Mouse (Mus musculus): ENCODE measurements at regions not wholly inside any gene's neighbourhood (a gene's known extent, or its start where the extent isn't known, plus 50 kb on each side); places are given as distances from the start of the nearest gene placed in this dataset.

- 80% methylated on average over 2 of the region's 2 CpGs for WGBS
- H3K4me3 ChIP-seq = no peak overlapping the region
- H3K4me2 ChIP-seq = no peak overlapping the region
- no peak for ATAC-seq (ENCODE audit: low read depth)
- H3K9ac ChIP-seq = no peak overlapping the region
- no peaks in the 10 kb centered on the region for H3K36me3 ChIP-seq
- no peak overlapping the region for H3K27ac ChIP-seq (replicated peaks)
- no peaks in the 10 kb centered on the region for H3K27me3 ChIP-seq
- no peaks in the 10 kb centered on the region for H3K9me3 ChIP-seq
- H3K4me1 ChIP-seq (replicated peaks) = no peaks in the 10 kb centered on the region
Measured at GRCm38 (mm10) chr11:71527691-71528090, 222.0 kb upstream of the Wscd1 start.

GRCm38 (mm10) chr11:71528588-71528987 lies 221.1 kb upstream of the Wscd1 start:
- H3K27ac ChIP-seq (replicated peaks) = no peak overlapping the region
- H3K27me3 ChIP-seq = no peaks in the 10 kb centered on the region
- no peak overlapping the region for H3K9ac ChIP-seq
- H3K4me2 ChIP-seq = no peak overlapping the region
- no peaks in the 10 kb centered on the region for H3K9me3 ChIP-seq
- H3K4me3 ChIP-seq = no peak overlapping the region
- 89% methylated on average over 4 of the region's 4 CpGs for WGBS
- no peaks in the 10 kb centered on the region for H3K4me1 ChIP-seq (replicated peaks)
- no peaks in the 10 kb centered on the region for H3K36me3 ChIP-seq
- ATAC-seq (ENCODE audit: low read depth) = no peak

GRCm38 (mm10) chr11:71541178-71541845 lies 208.4 kb upstream of the Wscd1 start:
- peaks cover 9% of the 10 kb centered on the region; the same call in 1 of the 2 replicates for H3K9me3 ChIP-seq
- WGBS = 34% methylated on average over 6 of the region's 6 CpGs
- peaks cover 10% of the 10 kb centered on the region for H3K4me1 ChIP-seq (replicated peaks)
- ATAC-seq (ENCODE audit: low read depth) = no peak; the same call in 1 of the 2 replicates
- H3K27ac ChIP-seq (replicated peaks) = 0 out of 2 replicates have a peak overlapping the region, but pooled peaks have one; percentile 9
- H3K27me3 ChIP-seq = no peaks in the 10 kb centered on the region
- no peak overlapping the region for H3K4me2 ChIP-seq
- no peak overlapping the region for H3K9ac ChIP-seq
- no peak overlapping the region for H3K4me3 ChIP-seq
- H3K36me3 ChIP-seq = no peaks in the 10 kb centered on the region

- 0 out of 2 replicates have a peak, but pooled peaks cover 4% of the 10 kb centered on the region for H3K9me3 ChIP-seq
- no peak overlapping the region for H3K4me3 ChIP-seq
- H3K9ac ChIP-seq = no peak overlapping the region
- no peak overlapping the region for H3K4me2 ChIP-seq
- no peaks in the 10 kb centered on the region for H3K36me3 ChIP-seq
- WGBS = 93% methylated on average over 3 of the region's 3 CpGs
- no peak overlapping the region for H3K27ac ChIP-seq (replicated peaks)
- no peak for ATAC-seq (ENCODE audit: low read depth)
- no peaks in the 10 kb centered on the region for H3K27me3 ChIP-seq
- no peaks in the 10 kb centered on the region for H3K4me1 ChIP-seq (replicated peaks)
Measured at GRCm38 (mm10) chr11:71557412-71557811, 192.3 kb upstream of the Wscd1 start.

GRCm38 (mm10) chr11:71564831-71565230 lies 184.9 kb upstream of the Wscd1 start:
- no peak overlapping the region for H3K9ac ChIP-seq
- no peaks in the 10 kb centered on the region for H3K9me3 ChIP-seq
- no peak overlapping the region for H3K4me2 ChIP-seq
- no peak for ATAC-seq (ENCODE audit: low read depth)
- H3K4me3 ChIP-seq = no peak overlapping the region
- no peaks in the 10 kb centered on the region for H3K36me3 ChIP-seq
- H3K4me1 ChIP-seq (replicated peaks) = no peaks in the 10 kb centered on the region
- no peaks in the 10 kb centered on the region for H3K27me3 ChIP-seq
- H3K27ac ChIP-seq (replicated peaks) = no peak overlapping the region

- no peak overlapping the region for H3K9ac ChIP-seq
- H3K4me1 ChIP-seq (replicated peaks) = peaks cover 33% of the 10 kb centered on the region
- H3K4me3 ChIP-seq = no peak overlapping the region
- H3K27ac ChIP-seq (replicated peaks) = no peak overlapping the region
- no peaks in the 10 kb centered on the region for H3K9me3 ChIP-seq
- H3K36me3 ChIP-seq = no peaks in the 10 kb centered on the region
- H3K4me2 ChIP-seq = no peak overlapping the region
- peak; percentile 40; the same call in 1 of the 2 replicates for ATAC-seq (ENCODE audit: low read depth)
- 52% methylated on average over 5 of the region's 5 CpGs for WGBS
- H3K27me3 ChIP-seq = no peaks in the 10 kb centered on the region
Measured at GRCm38 (mm10) chr11:71576801-71577200, 172.9 kb upstream of the Wscd1 start.

GRCm38 (mm10) chr11:71581775-71582174 lies 167.9 kb upstream of the Wscd1 start:
- 21% methylated on average over 2 of the region's 2 CpGs for WGBS
- Histone ChIP-seq H3K4me2 (no peak overlapping the region), H3K4me1 (replicated peaks) (peaks cover 14% of the 10 kb centered on the region), H3K36me3 (no peaks in the 10 kb centered on the region), H3K4me3 (no peak overlapping the region), H3K27me3 (no peaks in the 10 kb centered on the region), H3K27ac (replicated peaks) (no peak overlapping the region), H3K9me3 (no peaks in the 10 kb centered on the region), H3K9ac (no peak overlapping the region)
- no peak for ATAC-seq (ENCODE audit: low read depth)

- H3K4me2 ChIP-seq = no peak overlapping the region
- no peak overlapping the region for H3K4me3 ChIP-seq
- no peak overlapping the region for H3K27ac ChIP-seq (replicated peaks)
- no peak overlapping the region for H3K9ac ChIP-seq
- no peaks in the 10 kb centered on the region for H3K36me3 ChIP-seq
- WGBS = 91% methylated on average over 6 of the region's 6 CpGs
- H3K9me3 ChIP-seq = no peaks in the 10 kb centered on the region
- ATAC-seq (ENCODE audit: low read depth) = no peak
- no peaks in the 10 kb centered on the region for H3K27me3 ChIP-seq
- H3K4me1 ChIP-seq (replicated peaks) = no peaks in the 10 kb centered on the region; the same call in 1 of the 2 replicates
Measured at GRCm38 (mm10) chr11:71591014-71591413, 158.7 kb upstream of the Wscd1 start.

GRCm38 (mm10) chr11:71594250-71594847 lies 155.4 kb upstream of the Wscd1 start:
- no peaks in the 10 kb centered on the region for H3K27me3 ChIP-seq
- no peaks in the 10 kb centered on the region for H3K36me3 ChIP-seq
- no peak for ATAC-seq (ENCODE audit: low read depth)
- H3K4me2 ChIP-seq = no peak overlapping the region
- no peaks in the 10 kb centered on the region; the same call in 1 of the 2 replicates for H3K4me1 ChIP-seq (replicated peaks)
- WGBS = 59% methylated on average over 6 of the region's 6 CpGs
- H3K9me3 ChIP-seq = no peaks in the 10 kb centered on the region
- no peak overlapping the region for H3K9ac ChIP-seq
- no peak overlapping the region for H3K27ac ChIP-seq (replicated peaks)
- H3K4me3 ChIP-seq = no peak overlapping the region

GRCm38 (mm10) chr11:71597709-71598108 lies 152.0 kb upstream of the Wscd1 start:
- ATAC-seq (ENCODE audit: low read depth) = no peak
- no peak overlapping the region for H3K4me3 ChIP-seq
- H3K9ac ChIP-seq = no peak overlapping the region
- peaks cover 9% of the 10 kb centered on the region for H3K4me1 ChIP-seq (replicated peaks)
- no peaks in the 10 kb centered on the region for H3K36me3 ChIP-seq
- H3K4me2 ChIP-seq = no peak overlapping the region
- no peaks in the 10 kb centered on the region for H3K9me3 ChIP-seq
- 95% methylated on average over 1 of the region's 1 CpGs for WGBS
- no peaks in the 10 kb centered on the region for H3K27me3 ChIP-seq
- no peak overlapping the region for H3K27ac ChIP-seq (replicated peaks)

- no peaks in the 10 kb centered on the region for H3K36me3 ChIP-seq
- no peaks in the 10 kb centered on the region for H3K9me3 ChIP-seq
- H3K27ac ChIP-seq (replicated peaks) = no peak overlapping the region; the same call in 1 of the 2 replicates
- no peak overlapping the region for H3K4me3 ChIP-seq
- WGBS = 31% methylated on average over 9 of the region's 9 CpGs
- no peak overlapping the region for H3K4me2 ChIP-seq
- no peaks in the 10 kb centered on the region for H3K27me3 ChIP-seq
- peak; percentile 23; the same call in 1 of the 2 replicates for ATAC-seq (ENCODE audit: low read depth)
- H3K4me1 ChIP-seq (replicated peaks) = peaks cover 6% of the 10 kb centered on the region; the same call in 1 of the 2 replicates
- H3K9ac ChIP-seq = no peak overlapping the region
Measured at GRCm38 (mm10) chr11:71610782-71611181, 138.9 kb upstream of the Wscd1 start.

GRCm38 (mm10) chr11:71615526-71615925 lies 134.2 kb upstream of the Wscd1 start:
- H3K36me3 ChIP-seq = no peaks in the 10 kb centered on the region
- WGBS = 79% methylated on average over 5 of the region's 5 CpGs
- H3K27me3 ChIP-seq = no peaks in the 10 kb centered on the region

More at GRCm38 (mm10) chr11:71615526-71615925, 134.2 kb upstream of the Wscd1 start:
- no peak overlapping the region for H3K4me2 ChIP-seq
- ATAC-seq (ENCODE audit: low read depth) = no peak
- H3K4me1 ChIP-seq (replicated peaks) = peaks cover 6% of the 10 kb centered on the region; the same call in 1 of the 2 replicates
- H3K9me3 ChIP-seq = no peaks in the 10 kb centered on the region
- H3K27ac ChIP-seq (replicated peaks) = no peak overlapping the region
- H3K9ac ChIP-seq = no peak overlapping the region
- H3K4me3 ChIP-seq = no peak overlapping the region
